Mouse (Mus musculus) T-helper 2 cell (primary cell): ENCODE measurements around the gene Nbea.

Experiments used
- in situ Hi-C: fragments of 300-600 bp; cut with MboI, MseI; formaldehyde crosslinking; loops from one replicate; pipeline ENCODE4 v1.15.1; 2025; ENCODE audit warnings: high pct_unique_total_duplicates

Gene Nbea

DNA sequence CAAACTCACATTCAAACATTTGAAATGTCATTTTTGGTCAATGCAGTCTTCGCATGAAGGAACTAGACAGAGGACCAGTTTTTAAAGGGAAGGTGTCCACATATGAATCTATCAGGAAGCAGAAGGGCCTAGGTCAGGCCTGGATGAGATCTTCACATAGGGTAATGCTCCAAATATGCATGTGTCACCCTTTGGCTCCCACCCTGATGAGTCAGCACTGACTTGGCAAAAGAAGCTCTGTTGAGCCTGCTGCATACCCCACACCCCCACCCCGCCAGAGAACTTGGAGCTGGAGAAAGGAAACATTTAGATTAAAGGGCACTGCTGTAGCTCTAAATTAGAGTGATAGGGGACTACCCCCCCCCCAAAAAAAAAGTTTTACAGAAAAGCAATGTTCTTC is 583.2 kb downstream of the Nbea start:
- in situ Hi-C loops = no loop called here

DNA sequence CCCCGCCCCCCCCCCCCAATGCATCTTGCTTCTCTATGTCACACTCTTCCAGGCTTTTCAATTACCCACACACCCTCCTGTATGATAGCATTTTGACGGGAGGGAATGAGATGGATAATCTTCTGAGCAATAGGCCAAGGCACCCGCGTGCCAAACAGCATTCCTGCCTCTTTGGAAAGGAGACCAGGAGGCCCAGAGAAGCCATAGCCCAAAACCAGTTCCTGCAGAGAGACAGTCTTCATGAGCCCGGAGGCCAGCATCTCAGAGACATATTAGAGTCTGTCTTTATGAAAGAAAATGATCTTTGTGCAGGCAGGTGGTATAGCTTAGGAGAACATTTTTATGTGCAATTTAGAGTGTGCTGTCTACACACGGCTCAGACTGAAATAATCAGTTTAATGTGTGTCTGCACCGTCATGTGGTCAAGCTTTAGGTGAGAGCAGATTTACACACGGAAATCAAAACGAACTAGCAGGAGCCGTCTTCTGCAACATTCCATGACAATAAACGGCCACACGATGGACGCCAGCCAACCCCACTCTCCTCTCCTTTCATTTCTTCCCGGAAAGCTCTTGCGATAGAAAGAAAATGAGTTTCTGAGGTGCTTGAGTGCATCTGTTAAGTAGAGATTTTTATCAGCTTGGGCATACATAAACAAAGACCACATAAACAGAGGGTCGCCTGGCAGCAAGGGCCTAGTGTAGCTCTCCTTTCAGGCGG is 584.0 kb downstream of the Nbea start:
- in situ Hi-C loops = no loop called here

DNA sequence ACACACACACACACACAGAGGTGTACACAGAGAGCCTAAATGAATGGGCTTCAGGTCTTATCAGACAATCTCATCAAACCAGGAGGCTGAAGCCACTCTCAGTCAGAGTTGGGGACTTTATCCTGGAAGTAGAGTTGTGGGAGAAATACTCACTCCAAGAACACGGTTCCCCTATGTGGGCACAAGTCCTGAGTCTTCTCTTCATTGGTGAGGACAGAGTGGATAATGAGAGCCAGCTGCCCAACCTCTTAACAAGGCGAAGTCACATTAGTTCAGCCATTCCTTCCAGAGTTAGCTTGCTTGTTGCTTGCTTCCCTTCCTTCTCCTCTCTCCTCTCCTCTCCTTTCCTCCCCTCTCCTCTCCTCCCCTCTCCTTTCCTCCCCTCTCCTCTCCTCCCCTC is 584.8 kb downstream of the Nbea start:
- in situ Hi-C loops = no loop called here

DNA sequence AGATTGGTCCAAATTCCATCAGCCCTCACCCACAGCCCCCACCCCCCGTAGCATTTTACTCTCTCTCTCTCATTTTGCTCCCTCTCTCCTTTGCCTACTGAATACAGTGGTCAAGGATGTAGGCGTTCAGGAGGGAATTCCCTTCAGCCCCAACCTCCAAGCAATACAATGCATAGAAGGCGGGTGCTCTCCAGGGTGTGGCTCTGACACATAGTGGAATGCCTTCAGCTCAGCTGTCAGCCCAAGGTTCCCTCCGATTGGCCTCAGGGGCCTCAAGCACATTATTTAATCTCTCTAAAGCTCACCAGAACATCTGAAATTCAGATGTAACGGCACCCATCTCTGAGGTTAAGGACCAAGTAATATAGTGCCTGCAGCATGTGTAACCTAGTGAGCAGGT is 590.2 kb downstream of the Nbea start:
- in situ Hi-C loops = no loop called here

DNA sequence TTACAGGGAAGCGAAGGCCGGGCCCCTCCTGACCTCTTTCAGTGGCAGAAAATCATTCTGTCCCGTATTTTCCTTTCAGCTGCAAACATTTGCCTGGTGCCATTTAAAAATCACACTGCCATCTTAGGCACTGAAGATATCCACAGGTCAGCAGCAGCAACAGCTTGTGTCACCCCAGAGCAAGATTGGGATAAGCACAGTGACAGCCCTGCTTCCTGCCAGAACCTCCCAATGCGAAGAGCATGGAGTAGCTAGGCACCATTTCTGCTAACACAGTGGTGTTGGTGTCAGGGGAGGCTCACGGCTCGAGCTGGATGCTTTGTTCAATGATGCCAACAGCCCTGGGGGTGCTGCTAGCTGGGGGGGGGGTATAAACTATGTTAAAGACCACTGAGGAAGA is 592.8 kb downstream of the Nbea start:
- in situ Hi-C loops = no loop called here

DNA sequence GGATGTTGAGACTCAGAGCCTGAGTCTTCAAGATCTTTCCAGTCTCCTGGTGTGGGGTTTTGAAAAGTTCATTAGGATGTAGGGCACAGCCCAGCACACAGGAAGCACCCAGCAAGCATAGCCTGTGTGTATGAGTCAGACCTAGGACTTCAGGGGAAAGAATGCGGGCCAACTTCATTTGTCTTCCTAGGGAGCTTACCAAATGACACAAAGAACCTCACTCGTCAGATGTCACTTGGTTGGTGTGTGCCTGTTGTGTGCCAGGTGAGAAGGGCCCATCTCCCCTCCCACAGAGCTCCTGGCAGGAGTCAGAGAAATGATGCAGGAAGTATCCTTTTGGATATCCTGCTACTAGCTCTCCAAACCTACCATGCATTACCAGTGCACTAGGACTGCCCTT is 593.2 kb downstream of the Nbea start:
- in situ Hi-C loops = no loop called here

DNA sequence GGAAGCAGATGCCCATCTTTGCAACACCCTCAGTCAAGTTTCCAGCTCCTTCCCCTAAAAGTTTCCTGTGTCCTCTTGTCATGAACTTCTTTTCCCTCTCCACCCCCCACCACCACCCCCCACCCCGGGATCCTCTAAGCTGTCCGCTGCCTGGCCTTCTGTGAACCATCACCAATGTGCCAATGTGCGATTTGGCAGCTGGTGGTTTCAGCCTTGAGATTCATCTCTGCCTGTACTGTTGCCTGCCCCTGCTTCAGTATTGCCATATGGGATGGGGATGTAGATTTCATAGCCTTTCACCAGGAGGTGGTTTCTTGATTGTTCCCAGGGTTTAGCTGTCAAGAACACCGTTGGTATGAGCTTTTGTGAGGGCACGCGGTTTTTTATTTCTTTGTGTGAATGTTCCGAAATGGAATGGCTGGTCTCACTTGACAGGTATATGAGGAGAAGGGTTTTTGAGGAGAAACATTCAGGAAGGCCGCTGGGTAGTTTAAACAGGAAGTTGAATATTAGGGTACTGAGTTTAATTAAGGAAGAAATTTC is 594.0 kb downstream of the Nbea start:
- in situ Hi-C loops = no loop called here

DNA sequence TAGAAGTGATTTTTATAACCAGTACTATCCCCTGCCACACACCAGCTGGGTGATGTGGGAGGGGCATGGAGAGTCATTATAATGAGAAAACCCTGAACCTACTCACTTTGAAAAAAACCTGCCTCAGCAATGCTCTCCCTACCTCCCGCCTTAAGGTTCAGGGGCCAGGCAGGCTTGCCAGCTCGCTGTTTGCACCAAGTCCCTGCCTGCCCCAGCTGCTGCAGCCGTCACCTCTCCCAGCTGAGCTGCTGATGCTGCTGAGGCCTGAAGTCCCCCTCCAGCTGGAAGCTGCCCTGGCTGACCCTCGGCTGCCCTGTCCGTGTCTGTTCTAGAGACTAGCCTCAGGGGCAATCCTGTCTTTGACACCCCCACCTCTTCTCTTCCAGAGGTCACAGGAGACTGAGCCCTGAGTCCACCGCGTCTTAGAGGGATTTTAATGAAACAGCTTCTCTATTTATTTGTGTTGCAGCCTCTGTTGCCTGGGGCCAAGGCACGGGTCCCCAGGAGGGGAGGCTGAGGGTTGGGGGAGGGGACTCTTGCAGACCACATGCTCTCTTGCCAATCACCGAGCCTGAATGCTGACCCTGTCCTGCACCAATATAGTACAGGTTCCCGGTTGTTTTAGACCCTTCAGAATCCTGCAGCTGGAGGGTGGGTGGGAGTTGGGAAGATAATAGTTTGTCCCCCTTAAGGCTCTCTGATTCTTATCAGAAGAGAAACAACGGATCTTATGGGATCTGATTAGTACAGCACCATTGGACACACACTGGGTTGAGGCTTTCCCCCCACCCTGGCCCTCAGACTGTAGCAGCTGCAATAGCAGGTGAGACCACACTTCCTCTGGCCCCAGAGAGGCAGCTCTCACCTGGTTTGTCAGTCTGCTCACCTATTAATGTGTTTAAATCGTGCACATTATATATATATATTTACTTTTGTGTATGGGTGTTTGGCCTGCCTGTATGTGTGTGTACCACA is 595.2 kb downstream of the Nbea start:
- in situ Hi-C loops = no loop called here

DNA sequence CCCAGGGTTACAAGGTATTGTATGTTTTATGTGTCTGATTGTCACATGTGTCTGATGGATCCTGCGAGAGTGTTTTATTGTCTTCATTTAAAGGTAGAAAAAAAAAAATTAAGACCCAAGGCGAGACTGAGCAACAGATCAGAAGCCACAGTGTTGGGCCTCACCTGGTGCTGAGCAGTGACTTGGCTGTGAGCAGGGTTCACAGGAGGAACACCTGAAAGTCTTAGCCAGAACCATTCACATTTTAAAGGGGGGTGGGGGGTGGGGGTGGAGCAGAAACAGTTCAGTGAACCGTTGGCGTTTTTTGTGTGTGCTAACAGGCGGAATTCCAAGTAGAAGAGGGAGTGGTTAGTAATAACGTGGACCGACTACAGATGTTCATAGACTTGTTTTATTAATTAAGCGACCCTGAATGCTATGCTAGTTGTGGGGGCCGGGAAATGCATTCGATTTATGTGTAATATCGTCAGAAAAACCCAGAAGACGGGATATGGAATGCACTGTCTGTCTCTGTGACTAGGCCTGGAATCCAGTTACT is 596.0 kb downstream of the Nbea start:
- in situ Hi-C loops = no loop called here
